Mouse (Mus musculus) kidney, embryonic 15.5 days (tissue): ENCODE results near the gene Cpt1c. TPM values are rescaled to one million over a fixed set of nuclear protein-coding genes. Genes with fewer than 3 reads are reported as not detected.

ENCODE experiments used
- microRNA-seq: library from miRNA; unstranded; fragments of <30 nt; microRNA quantifications from one replicate; pipeline ENCODE4, GENCODE M21; 2016
- polyA plus RNA-seq: library from polyadenylated mRNA; unstranded; fragments of >200 nt; fragmentation: Nextera tagmentation; extraction: Ambion mirVana; gene quantifications from 2 replicates; pipeline ENCODE4 v1.2.1, GENCODE M21; 2015

Cpt1c gene
- polyA plus RNA-seq, 1 experiment from 2014 or later: 25.1 TPM

Small RNA genes lying within 50 kb of the gene (microRNA-seq; reads per million reads assigned to microRNA genes)
- gene Mir7054: not detected

Other genes starting within 250 kb of the Cpt1c start
- 42.7 and 47.8 TPM in 2 replicates for gene Vrk3, start 226.4 kb downstream of the Cpt1c start, polyA plus RNA-seq
- 2.1 and 2.7 TPM in 2 replicates for gene Zfp473, start 223.8 kb downstream of the Cpt1c start, polyA plus RNA-seq
- gene Nup62, start 158.8 kb downstream of the Cpt1c start, polyA plus RNA-seq: 93.5 and 100 TPM in 2 replicates
- gene Il4i1, start 158.5 kb downstream of the Cpt1c start, polyA plus RNA-seq: 1.1 and 1.7 TPM in 2 replicates
- 4.2 and 4.3 TPM in 2 replicates for gene Atf5, start 158.2 kb downstream of the Cpt1c start, polyA plus RNA-seq
- gene Akt1s1, start 125.9 kb downstream of the Cpt1c start, polyA plus RNA-seq: 108 and 118 TPM in 2 replicates
- 76.8 and 81.0 TPM in 2 replicates for gene Tbc1d17, start 125.8 kb downstream of the Cpt1c start, polyA plus RNA-seq
- 31.1 and 33.6 TPM in 2 replicates for gene Pnkp, start 117.7 kb downstream of the Cpt1c start, polyA plus RNA-seq
- gene Ptov1, start 105.1 kb downstream of the Cpt1c start, polyA plus RNA-seq: 411 and 437 TPM in 2 replicates
- 103 and 126 TPM in 2 replicates for gene Med25, start 82.1 kb downstream of the Cpt1c start, polyA plus RNA-seq
- gene Fuz, start 78.8 kb downstream of the Cpt1c start, polyA plus RNA-seq: 22.3 and 24.0 TPM in 2 replicates
- gene Ap2a1, start 45.4 kb downstream of the Cpt1c start, polyA plus RNA-seq: 74.2 and 79.1 TPM in 2 replicates
- gene Tsks, start 31.6 kb downstream of the Cpt1c start, polyA plus RNA-seq: 0.14 TPM in 2 replicates
- 704 and 710 TPM in 2 replicates for gene Prmt1, start 11.7 kb upstream of the Cpt1c start, polyA plus RNA-seq
- 86.4 and 90.4 TPM in 2 replicates for gene Irf3, start 22.8 kb upstream of the Cpt1c start, polyA plus RNA-seq
- 60.7 and 66.5 TPM in 2 replicates for gene Bcl2l12, start 23.9 kb upstream of the Cpt1c start, polyA plus RNA-seq
- 35.5 and 40.1 TPM in 2 replicates for gene Scaf1, start 41.5 kb upstream of the Cpt1c start, polyA plus RNA-seq
- 32.6 and 43.2 TPM in 2 replicates for gene Rras, start 43.1 kb upstream of the Cpt1c start, polyA plus RNA-seq
- 10.3 and 11.3 TPM in 2 replicates for gene Prr12, start 78.0 kb upstream of the Cpt1c start, polyA plus RNA-seq
- gene Nosip, start 87.6 kb upstream of the Cpt1c start, polyA plus RNA-seq: 71.5 and 79.5 TPM in 2 replicates
- gene Prrg2, start 87.8 kb upstream of the Cpt1c start, polyA plus RNA-seq: 33.7 and 36.2 TPM in 2 replicates
- 322 and 362 TPM in 2 replicates for gene Rcn3, start 117.4 kb upstream of the Cpt1c start, polyA plus RNA-seq
- 78.0 and 93.5 TPM in 2 replicates for gene Fcgrt, start 129.0 kb upstream of the Cpt1c start, polyA plus RNA-seq
- 1,536 and 1,655 TPM in 2 replicates for gene Rps11, start 149.6 kb upstream of the Cpt1c start, polyA plus RNA-seq
- gene Rpl13a, start 153.9 kb upstream of the Cpt1c start, polyA plus RNA-seq: 1,248 and 1,360 TPM in 2 replicates
- gene Gm45713, start 161.4 kb upstream of the Cpt1c start, polyA plus RNA-seq: 0.44 TPM in 1 of 2 replicates, not detected in the other
- gene Flt3l, start 161.6 kb upstream of the Cpt1c start, polyA plus RNA-seq: 1.9 and 7.5 TPM in 2 replicates
- 107 and 108 TPM in 2 replicates for gene Pih1d1, start 179.5 kb upstream of the Cpt1c start, polyA plus RNA-seq
- gene Aldh16a1, start 179.7 kb upstream of the Cpt1c start, polyA plus RNA-seq: 69.3 and 69.9 TPM in 2 replicates
- 0.14 and 0.30 TPM in 2 replicates for gene Slc17a7, start 189.1 kb upstream of the Cpt1c start, polyA plus RNA-seq
- gene Gfy, start 204.7 kb upstream of the Cpt1c start, polyA plus RNA-seq: not detected in 2 replicates
- not detected in 2 replicates for gene Pth2, start 206.1 kb upstream of the Cpt1c start, polyA plus RNA-seq
- 0.78 and 1.1 TPM in 2 replicates for gene Ccdc155, start 230.0 kb upstream of the Cpt1c start, polyA plus RNA-seq
- 0.97 and 1.4 TPM in 2 replicates for gene Dkkl1, start 237.3 kb upstream of the Cpt1c start, polyA plus RNA-seq
- 196 and 207 TPM in 2 replicates for gene Tead2, start 240.9 kb upstream of the Cpt1c start, polyA plus RNA-seq